Mouse (Mus musculus): Measurements from ENCODE around the gene Scimp. TPM values are rescaled to one million over a fixed set of nuclear protein-coding genes. Genes with fewer than 3 reads are reported as not detected.
A peak's percentile ranks its signal among the peaks of the same experiment; 100 is the strongest.

Gene Scimp
- 0.10 TPM for polyA plus RNA-seq (2012; fragmentation: generic; extraction: Trizol)

DNA sequence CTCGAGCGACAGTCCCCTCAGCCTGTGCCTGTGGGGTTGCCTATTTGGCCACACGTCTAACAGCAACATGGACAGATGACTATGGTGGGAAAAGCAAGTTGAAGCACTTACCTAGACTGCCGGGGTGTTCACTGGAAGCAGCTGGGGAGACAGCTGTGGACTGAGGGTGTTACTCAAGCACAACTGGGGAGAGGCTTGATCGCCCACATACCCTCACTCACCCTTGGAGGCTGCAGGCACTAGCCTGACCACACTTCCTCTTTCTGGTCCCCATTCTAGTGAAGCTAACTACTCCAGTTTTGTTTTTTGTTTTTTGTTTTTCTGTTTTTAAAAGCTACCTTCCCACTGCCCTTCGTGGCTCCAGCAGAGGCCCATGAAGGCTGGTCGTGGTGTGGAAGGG, at the start of gene Scimp:
Gene Scimp, minus strand, starts transcription at position 222 of the 400 bp plus-strand sequence.
- Histone ChIP-seq H3K79me2 (ENCODE audit: control insufficient read depth, insufficient read depth) (no peaks in the 10 kb centered on the region), H3K4me3 (no peak within 1 kb of the TSS), H3K27me3 (ENCODE audit: control insufficient read depth, insufficient read depth, insufficient read length) (no peaks in the 10 kb centered on the region), H3ac (ENCODE audit: control insufficient read depth, insufficient read length) (no peak within 1 kb of the TSS), H3K36me3 (ENCODE audit: control insufficient read depth, insufficient read depth) (no peaks in the 10 kb centered on the region), H3K4me2 (ENCODE audit: low read depth) (no peak within 1 kb of the TSS)
- TF ChIP-seq TCF12 (IDR thresholded peaks at IDR 0.05; ENCODE audit: insufficient read depth, poor library complexity, severe bottlenecking) (no peak), REST (IDR thresholded peaks at IDR 0.05; ENCODE audit: insufficient read depth, insufficient read length) (no peak), TCF3 (IDR thresholded peaks at IDR 0.05; ENCODE audit: insufficient read length, low read depth) (no peak), MYOG (IDR thresholded peaks at IDR 0.05; ENCODE audit: control insufficient read depth in 1 of 3, insufficient read depth in 1 of 3, insufficient read length in 2 of 3, low read depth in 2 of 3) (peak in 1 of 3 experiments; percentile 39), SRF (IDR thresholded peaks at IDR 0.05; ENCODE audit: control insufficient read depth, insufficient read length, low read depth) (no peak), MAX (IDR thresholded peaks at IDR 0.05; ENCODE audit: low read depth) (no peak), USF1 (IDR thresholded peaks at IDR 0.05; ENCODE audit: low read depth) (no peak), POLR2AphosphoS2 (IDR thresholded peaks at IDR 0.05; ENCODE audit: insufficient read length, low read depth) (no peak), POLR2A (IDR thresholded peaks at IDR 0.05; ENCODE audit: insufficient read length, low read depth) (no peak), MYOD1 (IDR thresholded peaks at IDR 0.05; ENCODE audit: control insufficient read depth in 1 of 3, insufficient read length in 2 of 3, low read depth in 2 of 3) (peak in 1 of 3 experiments; percentile 57), CEBPB (IDR thresholded peaks at IDR 0.05; ENCODE audit: insufficient read depth, poor library complexity, severe bottlenecking) (no peak)

DNA sequence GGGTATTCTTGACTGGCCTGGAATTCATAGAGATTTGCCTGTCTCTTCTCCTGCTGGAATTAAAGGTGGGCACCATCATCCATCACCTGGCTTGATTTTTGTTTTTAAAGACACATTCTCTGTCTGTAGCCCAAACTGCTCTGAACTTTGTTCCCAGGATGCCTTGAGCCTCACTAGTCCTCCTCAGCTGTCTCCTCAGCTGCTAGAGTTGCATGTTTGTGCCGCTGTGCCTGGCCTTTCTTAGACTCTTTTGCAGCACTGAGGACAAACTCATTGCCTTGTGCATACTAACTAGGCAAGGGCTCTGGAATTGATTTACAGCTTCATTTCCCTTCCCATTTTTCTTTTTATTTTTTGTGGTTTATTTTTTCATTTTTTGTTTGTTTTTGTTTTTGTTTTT, 48.0 kb upstream of the Scimp start:
- Histone ChIP-seq H3K79me2 (ENCODE audit: control insufficient read depth, insufficient read depth) (peaks cover 91% of the 10 kb centered on the region), H3K4me2 (ENCODE audit: low read depth) (no peak overlapping the region), H3K36me3 (ENCODE audit: control insufficient read depth, insufficient read depth) (no peaks in the 10 kb centered on the region), H3ac (ENCODE audit: control insufficient read depth, insufficient read length) (no peak overlapping the region), H3K4me3 (no peak overlapping the region), H3K27me3 (ENCODE audit: control insufficient read depth, insufficient read depth, insufficient read length) (no peaks in the 10 kb centered on the region)
- no peak for TF ChIP-seq POLR2AphosphoS2 (IDR thresholded peaks at IDR 0.05; ENCODE audit: insufficient read length, low read depth)
- TF ChIP-seq REST (IDR thresholded peaks at IDR 0.05; ENCODE audit: insufficient read depth, insufficient read length), result no peak
- TF ChIP-seq CEBPB (IDR thresholded peaks at IDR 0.05; ENCODE audit: insufficient read depth, poor library complexity, severe bottlenecking), result no peak
- no peak for TF ChIP-seq TCF12 (IDR thresholded peaks at IDR 0.05; ENCODE audit: insufficient read depth, poor library complexity, severe bottlenecking)
- peak; percentile 34 for TF ChIP-seq TCF3 (IDR thresholded peaks at IDR 0.05; ENCODE audit: insufficient read length, low read depth)
- no peak for TF ChIP-seq USF1 (IDR thresholded peaks at IDR 0.05; ENCODE audit: low read depth)
- TF ChIP-seq POLR2A (IDR thresholded peaks at IDR 0.05; ENCODE audit: insufficient read length, low read depth), result no peak
- TF ChIP-seq SRF (IDR thresholded peaks at IDR 0.05; ENCODE audit: control insufficient read depth, insufficient read length, low read depth), result no peak
- TF ChIP-seq MAX (IDR thresholded peaks at IDR 0.05; ENCODE audit: low read depth), result no peak
- TF ChIP-seq MYOG (IDR thresholded peaks at IDR 0.05; ENCODE audit: control insufficient read depth in 1 of 3, insufficient read depth in 1 of 3, insufficient read length in 2 of 3, low read depth in 2 of 3), result peak; percentile 28 to 84 (median 36)
- peak in 2 of 3 experiments; percentile 57 to 58 for TF ChIP-seq MYOD1 (IDR thresholded peaks at IDR 0.05; ENCODE audit: control insufficient read depth in 1 of 3, insufficient read length in 2 of 3, low read depth in 2 of 3)
- TF ChIP-seq E2F4 (IDR thresholded peaks at IDR 0.05; ENCODE audit: insufficient read depth), result no peak

DNA sequence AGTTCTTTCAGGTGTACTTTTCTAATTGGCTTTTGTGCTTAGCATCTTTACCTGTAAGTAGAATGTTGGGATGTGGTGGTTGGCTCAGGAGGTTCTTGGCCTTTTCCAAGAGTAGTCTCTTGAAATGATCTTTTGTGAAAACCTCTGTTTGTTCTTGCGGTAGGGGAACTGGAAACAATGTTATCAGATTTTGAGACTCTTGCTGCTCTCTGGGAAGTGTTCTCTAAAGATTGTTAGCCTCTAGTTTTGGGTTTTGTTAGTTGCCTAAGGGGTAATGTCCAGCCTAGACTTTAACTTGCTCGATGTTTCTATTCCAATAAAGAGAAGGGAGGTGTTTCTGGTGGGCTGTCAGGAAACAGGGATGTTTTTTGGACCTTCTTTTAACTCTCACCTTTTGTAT, 33.6 kb upstream of the Scimp start:
- no peak overlapping the region for H3ac ChIP-seq (ENCODE audit: control insufficient read depth, insufficient read length)
- H3K79me2 ChIP-seq (ENCODE audit: control insufficient read depth, insufficient read depth), result peaks cover 60% of the 10 kb centered on the region
- no peaks in the 10 kb centered on the region for H3K27me3 ChIP-seq (ENCODE audit: control insufficient read depth, insufficient read depth, insufficient read length)
- H3K4me3 ChIP-seq, result peak overlapping the region; percentile 34
- no peak for TF ChIP-seq MYOD1 (IDR thresholded peaks at IDR 0.05; ENCODE audit: control insufficient read depth in 1 of 3, insufficient read length in 2 of 3, low read depth in 2 of 3)
- no peak for TF ChIP-seq TCF3 (IDR thresholded peaks at IDR 0.05; ENCODE audit: insufficient read length, low read depth)
- no peak for TF ChIP-seq POLR2AphosphoS2 (IDR thresholded peaks at IDR 0.05; ENCODE audit: insufficient read length, low read depth)
- no peak for TF ChIP-seq TCF12 (IDR thresholded peaks at IDR 0.05; ENCODE audit: insufficient read depth, poor library complexity, severe bottlenecking)
- no peak for TF ChIP-seq E2F4 (IDR thresholded peaks at IDR 0.05; ENCODE audit: insufficient read depth)
- no peak for TF ChIP-seq POLR2A (IDR thresholded peaks at IDR 0.05; ENCODE audit: insufficient read length, low read depth)
- no peak for TF ChIP-seq MYOG (IDR thresholded peaks at IDR 0.05; ENCODE audit: control insufficient read depth in 1 of 3, insufficient read depth in 1 of 3, insufficient read length in 2 of 3, low read depth in 2 of 3)
- TF ChIP-seq CEBPB (IDR thresholded peaks at IDR 0.05; ENCODE audit: insufficient read depth, poor library complexity, severe bottlenecking), result no peak
- no peak for TF ChIP-seq MAX (IDR thresholded peaks at IDR 0.05; ENCODE audit: low read depth)
- TF ChIP-seq SRF (IDR thresholded peaks at IDR 0.05; ENCODE audit: control insufficient read depth, insufficient read length, low read depth), result no peak
- TF ChIP-seq REST (IDR thresholded peaks at IDR 0.05; ENCODE audit: insufficient read depth, insufficient read length), result no peak
- no peak for TF ChIP-seq USF1 (IDR thresholded peaks at IDR 0.05; ENCODE audit: low read depth)
- peak overlapping the region; percentile 76 for H3K4me2 ChIP-seq (ENCODE audit: low read depth)
- no peaks in the 10 kb centered on the region for H3K36me3 ChIP-seq (ENCODE audit: control insufficient read depth, insufficient read depth)

DNA sequence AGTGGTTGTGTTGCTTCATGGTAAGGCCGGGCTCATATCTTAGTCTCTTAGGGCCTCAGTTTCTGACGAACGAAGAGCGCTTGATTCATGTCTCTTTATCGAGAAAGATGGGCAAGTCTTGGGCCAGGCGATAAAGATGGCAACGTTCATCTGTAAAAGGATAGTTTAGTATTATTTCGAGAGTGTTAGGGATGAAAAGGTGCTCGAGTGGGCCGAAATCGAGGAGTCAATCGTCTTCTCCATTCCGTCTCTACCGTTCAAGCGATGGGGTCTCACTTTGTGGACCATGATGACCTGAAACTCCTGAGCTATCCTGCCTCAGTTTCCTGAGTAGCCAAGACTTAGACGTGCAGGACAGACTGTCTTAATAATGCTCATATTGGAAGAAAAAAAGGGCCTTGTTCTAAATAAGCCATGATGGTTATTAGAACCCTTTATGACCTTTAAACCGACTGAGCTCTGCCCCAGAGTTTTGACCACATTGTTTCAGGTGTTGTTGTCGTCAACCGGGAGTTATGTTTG, 33.1 kb upstream of the Scimp start:
- Histone ChIP-seq H3K79me2 (ENCODE audit: control insufficient read depth, insufficient read depth) (peaks cover 55% of the 10 kb centered on the region), H3K4me2 (ENCODE audit: low read depth) (peak overlapping the region; percentile 76), H3K36me3 (ENCODE audit: control insufficient read depth, insufficient read depth) (no peaks in the 10 kb centered on the region), H3ac (ENCODE audit: control insufficient read depth, insufficient read length) (peak overlapping the region; percentile 98), H3K4me3 (peak overlapping the region; percentile 34), H3K27me3 (ENCODE audit: control insufficient read depth, insufficient read depth, insufficient read length) (no peaks in the 10 kb centered on the region)
- TF ChIP-seq MYOG (IDR thresholded peaks at IDR 0.05; ENCODE audit: control insufficient read depth in 1 of 3, insufficient read depth in 1 of 3, insufficient read length in 2 of 3, low read depth in 2 of 3) (no peak), POLR2AphosphoS2 (IDR thresholded peaks at IDR 0.05; ENCODE audit: insufficient read length, low read depth) (no peak), TCF12 (IDR thresholded peaks at IDR 0.05; ENCODE audit: insufficient read depth, poor library complexity, severe bottlenecking) (no peak), E2F4 (IDR thresholded peaks at IDR 0.05; ENCODE audit: insufficient read depth) (no peak), CEBPB (IDR thresholded peaks at IDR 0.05; ENCODE audit: insufficient read depth, poor library complexity, severe bottlenecking) (no peak), USF1 (IDR thresholded peaks at IDR 0.05; ENCODE audit: low read depth) (no peak), MAX (IDR thresholded peaks at IDR 0.05; ENCODE audit: low read depth) (no peak), POLR2A (IDR thresholded peaks at IDR 0.05; ENCODE audit: insufficient read length, low read depth) (no peak), SRF (IDR thresholded peaks at IDR 0.05; ENCODE audit: control insufficient read depth, insufficient read length, low read depth) (no peak), REST (IDR thresholded peaks at IDR 0.05; ENCODE audit: insufficient read depth, insufficient read length) (no peak)
